Mouse (Mus musculus): ENCODE results near the gene Spice1. TPM values are rescaled to one million over a fixed set of nuclear protein-coding genes. Genes with fewer than 3 reads are reported as not detected.

The Spice1 gene
- total RNA-seq, 2 experiments from 2014 or later = 18.2 to 18.4 TPM

Other genes starting within 250 kb of the Spice1 start
- gene Atp6v1a, start 207.4 kb upstream of the Spice1 start, total RNA-seq (2021) = 100 to 1,000 TPM; 440 to 493 TPM
- gene Naa50, start 207.3 kb upstream of the Spice1 start, total RNA-seq (2021) = 10 to 100 TPM; 59.9 to 60.2 TPM
- 10 to 100 TPM; 37.5 to 38.4 TPM for gene Usf3, start 173.9 kb upstream of the Spice1 start, total RNA-seq (2021)
- 10 to 100 TPM; 53.0 to 62.6 TPM for gene Sidt1, start 13.9 kb upstream of the Spice1 start, total RNA-seq (2021)
- gene Cfap44, start 47.7 kb downstream of the Spice1 start, total RNA-seq (2021) = 1 to 10 TPM; 2.4 to 4.0 TPM
- gene Boc, start 211.8 kb downstream of the Spice1 start, total RNA-seq (2021) = 10 to 100 TPM; 19.9 TPM

Measured in left cerebral cortex, postnatal 25 days (tissue).